Mouse (Mus musculus): ENCODE measurements around the gene Sp6. TPM values are rescaled to one million over a fixed set of nuclear protein-coding genes. Genes with fewer than 3 reads are reported as not detected.

Sp6 gene
- total RNA-seq, 2 experiments from 2014 or later = 0.37 TPM; not detected in 1

DNA sequence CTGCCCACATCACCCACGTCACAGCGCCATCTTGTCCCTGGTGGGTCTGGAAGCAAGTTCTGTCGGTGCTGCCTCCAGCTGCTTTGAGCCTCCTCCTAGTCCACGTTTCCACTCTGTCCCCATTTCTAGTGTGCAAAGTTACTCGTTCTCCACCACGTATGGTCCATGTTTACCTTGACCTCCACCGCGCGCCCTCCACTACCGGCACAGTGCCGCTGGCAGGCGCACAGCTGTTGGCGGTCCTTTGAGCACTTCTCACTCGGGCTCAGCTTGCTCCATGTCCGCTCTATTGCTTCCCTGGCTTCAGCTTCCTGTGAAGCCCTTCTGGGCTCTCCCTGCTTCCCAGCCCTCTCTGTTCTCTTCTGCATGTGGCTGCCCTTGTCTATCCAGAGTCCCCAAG lies 31.7 kb upstream of the Sp6 start:
- no peak for ATAC-seq (replicated peaks; ENCODE audit: poor library complexity, severe bottlenecking)

GRCm38 (mm10) chr11:96982355-96982754 lies 30.8 kb upstream of the Sp6 start:
- peak; percentile 33 for ATAC-seq (replicated peaks; ENCODE audit: poor library complexity, severe bottlenecking)

GRCm38 (mm10) chr11:96982859-96983258 lies 30.3 kb upstream of the Sp6 start, which contains the start of gene Sp2:
TSS of gene Sp2 (minus strand) at chr11:96982959.
- no peak for ATAC-seq (replicated peaks; ENCODE audit: poor library complexity, severe bottlenecking)

DNA sequence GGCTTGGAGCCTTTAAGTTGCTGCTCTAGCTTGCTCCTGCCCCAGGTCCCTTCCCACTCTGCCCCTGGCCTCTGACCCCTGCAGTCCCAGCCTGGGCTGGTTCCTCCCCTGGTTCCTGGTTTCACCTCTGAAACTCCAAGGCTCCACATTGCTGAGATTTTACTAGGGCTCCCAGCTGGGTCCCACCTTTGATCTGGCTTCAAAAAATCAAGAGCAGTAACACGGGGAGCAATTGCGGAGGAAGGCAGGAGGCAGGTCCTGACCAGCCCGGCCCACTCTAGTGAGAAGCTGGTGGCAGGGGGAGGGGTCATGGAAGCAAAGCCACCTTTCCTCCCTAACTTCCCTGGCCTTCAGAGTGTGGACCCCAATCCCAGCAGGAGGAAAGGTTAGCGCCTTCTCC lies 28.3 kb upstream of the Sp6 start:
- no peak for ATAC-seq (replicated peaks; ENCODE audit: poor library complexity, severe bottlenecking)

GRCm38 (mm10) chr11:96986463-96986862 lies 26.7 kb upstream of the Sp6 start:
- ATAC-seq (replicated peaks; ENCODE audit: poor library complexity, severe bottlenecking) = no peak

DNA sequence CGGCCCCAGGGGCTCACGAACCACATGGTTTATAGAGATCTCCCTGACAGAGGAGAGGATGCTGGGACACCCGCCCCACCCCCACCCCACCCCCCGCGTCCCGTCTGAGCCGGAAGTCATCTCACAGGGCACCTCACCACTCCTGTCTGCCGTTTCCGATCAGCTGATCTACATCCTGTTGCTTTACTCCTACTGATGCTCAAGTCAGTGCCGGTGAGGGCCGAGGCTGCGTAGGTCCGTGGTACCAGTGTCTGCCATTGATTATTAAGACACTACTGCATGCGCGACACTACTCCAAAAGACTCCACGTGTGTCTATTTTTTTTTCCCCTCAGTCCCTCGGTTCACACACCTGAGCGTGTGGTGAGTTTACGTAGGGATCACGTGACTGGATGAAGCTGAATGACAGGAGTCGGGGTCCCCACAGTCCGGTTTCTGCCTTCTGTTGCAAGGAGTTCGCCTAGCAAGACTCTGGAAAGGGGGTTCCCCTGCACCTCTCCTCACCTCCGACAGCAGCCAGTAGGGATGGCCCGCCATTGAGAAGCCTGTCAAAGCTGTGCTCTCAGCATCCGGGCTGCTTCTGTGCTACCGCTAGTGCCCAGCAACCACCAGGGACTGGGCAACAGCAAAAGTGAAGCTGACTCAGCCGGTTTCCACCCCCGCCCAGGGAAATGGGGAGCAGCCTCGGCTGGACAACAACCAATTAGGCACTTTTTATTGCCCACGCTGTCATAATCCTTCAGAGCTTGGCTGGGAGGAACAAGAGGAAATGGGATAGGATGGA lies 25.1 kb upstream of the Sp6 start:
- peak; percentile 60 for ATAC-seq (replicated peaks; ENCODE audit: poor library complexity, severe bottlenecking)

DNA sequence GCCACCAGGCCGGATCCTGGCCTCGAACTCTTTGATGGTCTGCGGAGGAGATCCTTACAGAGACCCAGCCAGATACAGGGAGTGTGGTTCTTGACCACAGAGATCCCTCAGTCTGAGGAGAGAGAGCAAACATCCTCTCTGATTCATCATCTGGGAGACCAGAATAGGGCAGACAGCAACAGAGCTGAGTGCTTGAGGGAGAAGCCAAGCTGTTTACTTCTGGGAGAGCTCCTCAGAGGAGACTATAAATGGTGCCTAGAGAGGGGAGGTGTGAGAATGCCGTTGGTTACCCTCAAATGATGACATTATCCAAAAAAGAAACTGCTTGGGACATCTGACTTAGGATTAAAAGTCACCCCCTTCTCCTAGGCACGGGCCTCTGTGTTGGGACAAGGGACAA lies 21.7 kb upstream of the Sp6 start:
- ATAC-seq (replicated peaks; ENCODE audit: poor library complexity, severe bottlenecking) = no peak

DNA sequence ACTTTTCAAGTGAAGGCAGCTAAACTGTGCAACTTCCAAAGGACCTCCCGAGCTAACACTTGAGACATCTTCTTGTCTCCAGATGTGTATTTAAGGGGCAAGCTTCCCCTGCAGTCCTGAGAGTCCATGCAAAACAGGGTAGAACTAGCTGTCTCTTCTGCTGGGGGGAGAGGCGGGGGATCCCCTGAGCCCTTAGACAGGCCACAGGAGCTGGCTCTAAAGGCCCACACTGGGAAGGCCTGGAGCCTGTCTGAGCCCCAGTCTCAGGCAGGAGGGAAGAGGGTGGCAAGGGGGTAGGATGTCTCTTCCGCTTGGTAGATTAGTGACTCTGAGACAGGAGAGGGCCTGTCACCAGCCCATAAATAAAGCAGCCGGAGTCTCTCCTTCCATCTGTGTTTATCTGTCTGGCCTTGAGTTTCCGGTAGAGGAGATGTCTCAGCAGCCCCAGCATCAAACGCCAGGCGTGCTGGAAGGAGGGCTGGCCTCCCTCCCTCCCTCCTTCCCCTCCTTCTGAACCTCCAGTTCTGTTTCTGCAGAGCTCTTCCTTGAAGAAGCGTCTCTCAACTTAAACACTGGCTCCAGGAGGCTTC lies 20.4 kb upstream of the Sp6 start:
- no peak for ATAC-seq (replicated peaks; ENCODE audit: poor library complexity, severe bottlenecking)

DNA sequence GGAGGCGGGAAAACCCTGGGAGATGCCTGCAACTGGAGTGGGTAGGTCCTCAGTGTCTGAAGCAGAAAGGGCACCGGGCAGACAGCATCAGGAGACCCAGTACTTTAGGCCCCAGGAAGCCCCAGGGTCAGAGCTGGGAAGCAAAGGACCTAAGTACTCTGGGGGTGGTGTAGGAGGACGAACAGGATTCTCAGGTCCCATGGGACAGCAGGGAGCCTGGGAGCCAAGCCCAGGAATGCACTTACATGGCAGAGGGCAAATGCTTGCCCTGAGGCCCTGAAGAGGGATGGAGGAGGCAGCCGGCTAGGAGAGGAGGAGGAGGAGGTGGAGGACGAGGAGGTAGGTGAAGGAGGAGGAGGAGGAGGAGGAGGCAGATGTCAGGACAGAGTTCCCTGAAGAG lies 18.2 kb upstream of the Sp6 start:
- no peak for ATAC-seq (replicated peaks; ENCODE audit: poor library complexity, severe bottlenecking)

DNA sequence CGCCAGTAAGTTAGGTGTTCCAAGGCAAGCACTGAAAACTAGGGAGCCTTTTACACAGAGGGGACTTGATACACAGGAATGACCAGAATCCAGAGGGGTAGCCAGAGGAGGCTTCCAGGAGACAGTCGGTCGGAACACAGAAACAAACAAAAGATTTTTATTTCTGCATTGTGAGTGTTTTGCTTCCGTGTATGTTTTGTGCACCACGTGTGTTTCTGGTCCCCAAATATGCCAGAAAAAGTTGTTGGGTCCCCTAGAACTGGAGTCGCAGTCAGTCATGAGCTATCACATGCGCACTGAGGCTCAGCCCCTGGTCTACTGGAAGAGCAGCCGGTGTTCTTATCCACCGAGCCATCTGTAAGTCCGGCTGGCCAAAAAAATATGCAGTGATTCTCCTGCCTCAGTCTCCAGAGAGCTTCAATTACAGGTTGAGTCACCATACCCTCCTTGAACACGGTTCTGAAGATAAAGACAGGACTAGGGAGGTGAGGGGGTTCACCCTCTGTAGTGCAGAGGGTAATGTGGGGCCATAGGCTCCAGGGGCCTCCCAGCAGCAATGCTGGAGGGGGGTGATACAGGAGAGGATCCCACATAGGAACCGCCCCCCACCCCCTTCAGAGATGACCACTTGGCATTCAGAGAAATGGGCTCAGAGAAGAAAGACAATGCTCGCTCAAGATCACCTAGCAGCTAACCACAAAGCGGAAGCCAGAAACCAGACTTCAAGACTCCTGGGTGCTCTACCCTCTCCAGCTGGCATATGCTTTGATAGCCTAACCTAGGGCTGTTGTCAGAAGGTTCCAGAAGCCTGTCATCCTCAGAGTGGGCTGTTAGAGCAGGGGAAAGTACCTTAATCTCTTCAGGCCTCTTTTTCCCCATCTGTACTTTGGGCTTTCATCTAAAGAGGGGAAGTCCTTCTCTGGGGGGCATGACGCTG lies 17.1 kb upstream of the Sp6 start:
- ATAC-seq (replicated peaks; ENCODE audit: poor library complexity, severe bottlenecking) = no peak; the same call in 1 of the 2 replicates

DNA sequence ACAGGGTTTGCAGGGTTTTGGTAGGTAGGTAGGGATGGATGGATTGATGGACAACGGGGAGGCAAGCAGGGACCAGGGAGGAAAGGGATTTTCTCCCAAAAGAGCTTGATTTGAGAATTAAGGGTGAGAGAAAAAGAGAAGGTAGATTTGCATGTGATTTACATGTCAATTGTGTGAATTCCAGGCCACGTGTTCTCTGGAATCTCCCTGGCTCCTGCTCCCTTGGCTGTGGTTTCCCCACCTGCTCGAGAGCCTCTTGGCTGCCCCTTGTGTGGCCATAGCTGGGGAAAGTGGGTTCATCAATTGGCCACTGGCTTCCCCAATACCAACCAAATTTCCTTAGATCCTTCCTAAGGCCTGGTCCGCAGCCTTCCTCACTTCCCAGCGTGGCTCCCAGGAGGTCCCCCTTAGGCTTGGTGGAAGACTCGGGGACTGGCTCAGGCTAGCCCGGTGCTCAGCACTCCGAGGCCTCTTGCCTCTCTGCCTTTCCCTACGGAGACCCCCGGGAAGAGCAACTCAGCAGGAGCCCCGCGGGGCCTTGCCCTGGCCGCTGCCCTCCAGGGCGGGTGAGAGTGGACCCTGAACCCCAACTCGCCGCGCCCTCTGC lies 16.3 kb upstream of the Sp6 start:
- no peak for ATAC-seq (replicated peaks; ENCODE audit: poor library complexity, severe bottlenecking)

- no peak for ATAC-seq (replicated peaks; ENCODE audit: poor library complexity, severe bottlenecking)
Observed at GRCm38 (mm10) chr11:96997380-96997956, 15.7 kb upstream of the Sp6 start.

GRCm38 (mm10) chr11:97003170-97003569 lies 10.0 kb upstream of the Sp6 start:
- peak; percentile 63 for ATAC-seq (replicated peaks; ENCODE audit: poor library complexity, severe bottlenecking)

DNA sequence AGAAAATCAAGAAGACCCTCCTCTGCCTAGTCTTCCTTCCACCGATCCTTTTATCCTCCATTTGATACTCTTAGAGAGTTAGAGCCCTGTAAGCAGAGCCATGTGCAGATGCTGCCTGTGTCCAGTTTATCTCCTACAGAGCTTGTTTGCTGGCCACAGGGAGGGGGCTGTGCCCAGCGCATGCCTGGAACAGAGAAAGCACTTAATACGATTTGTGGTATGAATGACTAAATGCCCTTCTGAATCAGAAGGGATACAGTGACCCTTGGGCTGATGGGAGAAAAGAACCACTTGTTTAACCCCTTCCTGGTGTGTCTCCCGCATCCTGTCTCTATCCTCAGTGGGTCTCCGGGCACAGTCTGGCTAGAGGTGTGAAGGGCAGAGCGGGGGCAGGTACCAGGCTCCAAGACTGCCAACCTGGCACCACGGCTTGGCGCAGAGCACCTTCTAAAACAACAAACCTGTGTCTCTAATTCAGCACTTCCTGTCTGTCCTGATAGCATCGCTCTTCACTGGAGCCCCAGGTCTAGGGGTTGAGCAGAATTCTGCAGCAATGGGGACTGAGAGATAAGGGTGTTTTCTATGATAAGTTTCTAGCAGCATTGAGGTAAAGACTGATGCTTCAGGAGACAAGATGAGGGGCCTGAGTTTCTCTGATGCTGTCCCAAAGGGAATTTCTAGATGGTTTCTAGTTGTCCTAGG lies 6.0 kb upstream of the Sp6 start:
- ATAC-seq (replicated peaks; ENCODE audit: poor library complexity, severe bottlenecking) = no peak

DNA sequence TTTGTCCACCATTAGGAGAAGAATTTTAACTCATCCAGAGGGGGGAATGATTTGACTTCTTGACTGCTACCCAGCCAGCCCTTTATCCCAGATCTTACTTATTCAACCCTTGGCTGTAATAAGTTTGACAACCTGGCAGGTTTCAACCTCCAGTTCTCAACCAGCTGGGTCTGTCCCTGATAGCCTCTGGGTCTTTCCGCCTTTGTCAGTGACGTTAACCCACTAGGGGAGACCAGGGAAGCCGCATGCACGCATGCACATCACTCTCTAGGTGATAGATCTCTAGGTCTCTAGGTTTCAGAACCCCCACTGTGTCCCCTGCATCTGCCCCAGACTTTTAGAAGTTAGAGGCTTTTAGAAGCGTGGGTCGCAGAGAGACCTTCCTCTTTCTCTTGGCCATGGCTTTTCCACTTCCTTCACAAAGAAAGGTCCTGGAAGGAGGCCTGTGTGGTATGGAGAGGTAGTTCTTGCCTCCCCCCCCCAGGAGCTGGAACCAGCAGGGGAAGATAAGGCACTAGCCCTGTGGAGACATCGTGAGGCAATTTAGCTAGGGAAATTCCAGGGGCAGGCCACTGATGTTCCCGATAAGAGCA lies 3.9 kb upstream of the Sp6 start:
- 0 out of 2 replicates have a peak, but pooled peaks have one; percentile 17 for ATAC-seq (replicated peaks; ENCODE audit: poor library complexity, severe bottlenecking)

DNA sequence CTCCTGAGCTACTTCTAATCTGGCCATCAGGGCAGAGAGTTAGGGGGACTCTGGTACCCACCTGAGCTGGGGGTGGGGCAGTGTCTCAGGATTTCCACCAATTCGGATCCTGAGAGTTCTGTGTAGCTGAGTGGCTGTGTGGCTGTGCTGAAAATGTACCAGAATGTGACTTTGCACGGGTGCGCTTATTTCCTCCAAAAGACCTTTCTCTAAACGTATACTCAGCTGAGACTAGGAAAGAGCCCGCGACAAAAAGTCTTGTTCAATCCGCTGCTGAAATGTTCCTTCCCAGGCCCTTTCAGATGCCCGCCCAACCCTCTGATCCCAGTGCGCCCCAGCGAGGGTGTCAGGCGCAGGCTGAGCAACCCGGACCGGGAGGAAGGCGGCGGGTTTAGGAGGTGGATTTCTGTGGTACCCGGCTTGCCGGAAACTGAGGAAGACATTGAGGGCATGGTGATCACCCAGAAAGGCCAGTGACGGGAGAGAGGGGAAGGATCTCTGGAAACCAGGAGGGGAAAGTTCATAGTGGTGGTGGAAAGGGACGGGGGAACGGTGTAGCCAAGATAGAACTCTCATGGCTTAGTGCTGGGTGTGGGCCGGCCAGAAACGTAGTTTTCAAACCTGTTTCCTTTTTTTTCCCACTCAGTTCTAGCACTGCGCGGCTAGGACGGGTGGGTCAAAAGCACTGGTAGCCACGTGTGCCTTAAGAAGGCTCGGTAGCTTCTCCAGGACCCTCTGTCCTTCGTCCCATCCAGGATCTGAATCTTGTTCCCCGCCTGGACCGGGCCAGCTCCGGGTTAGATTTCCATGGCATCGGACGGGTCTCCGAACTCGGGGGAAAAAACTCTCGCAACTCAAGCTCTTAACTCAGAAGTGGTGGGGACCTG lies 4.7 kb downstream of the Sp6 start:
- ATAC-seq (replicated peaks; ENCODE audit: poor library complexity, severe bottlenecking) = no peak

DNA sequence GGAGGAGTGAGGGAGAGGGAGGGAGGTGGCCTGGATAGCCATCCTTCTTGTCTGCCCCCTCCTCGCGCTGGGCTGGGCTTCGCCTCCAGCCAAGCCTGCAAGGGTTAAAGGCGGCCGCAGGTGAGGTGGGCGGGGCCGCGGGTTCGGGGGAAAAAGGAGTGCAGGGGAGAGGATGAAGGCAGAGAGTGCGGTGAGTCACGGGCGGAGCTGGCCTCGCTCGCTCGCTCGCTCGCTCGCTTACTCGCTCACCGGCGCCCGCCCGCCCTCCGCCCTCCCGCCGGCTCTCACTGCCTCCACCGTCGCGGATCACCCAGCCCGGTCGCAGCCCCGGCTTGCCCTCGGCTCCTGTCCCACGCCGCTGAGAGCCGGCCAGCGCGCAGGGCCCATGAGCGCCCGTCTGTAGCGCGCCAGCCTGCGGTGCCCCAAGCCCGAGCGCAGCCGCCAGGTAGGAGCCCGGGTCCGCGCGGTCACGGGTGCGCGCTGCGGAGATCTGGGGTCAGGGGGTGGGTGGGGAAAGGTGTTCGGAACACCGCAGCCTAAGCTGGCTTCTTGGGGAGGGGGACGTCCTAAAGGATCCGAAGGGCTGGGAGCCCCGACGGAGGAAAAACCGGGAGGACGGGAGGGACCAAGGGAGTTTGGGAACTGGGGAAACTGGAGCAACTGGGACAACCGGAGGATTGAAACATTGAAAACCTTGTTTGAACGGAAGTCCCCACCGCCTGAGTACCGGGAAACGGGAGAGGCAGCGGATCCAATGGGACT lies 5.6 kb downstream of the Sp6 start:
- ATAC-seq (replicated peaks; ENCODE audit: poor library complexity, severe bottlenecking) = no peak

- no peak for ATAC-seq (replicated peaks; ENCODE audit: poor library complexity, severe bottlenecking)
Observed at GRCm38 (mm10) chr11:97019345-97019708, 6.1 kb downstream of the Sp6 start.
